Mouse (Mus musculus): ENCODE data around the gene Tgif2. TPM values are rescaled to one million over a fixed set of nuclear protein-coding genes. Genes with fewer than 3 reads are reported as not detected.

Tgif2 gene
- polyA plus RNA-seq, 1 experiment from 2014 or later = 78.1 TPM

- no peaks in the 10 kb centered on the region for H3K9me3 ChIP-seq (ENCODE audit: control insufficient read depth, low read length)
- H3K27ac ChIP-seq (ENCODE audit: low read depth, low read length) = peak overlapping the region; percentile 96
- H3K4me1 ChIP-seq (ENCODE audit: control insufficient read depth, insufficient read depth, low read length) = peaks cover 49% of the 10 kb centered on the region
- peak overlapping the region; percentile 64 for H3K4me2 ChIP-seq (replicated peaks; ENCODE audit: low read depth, low read length)
- peak overlapping the region; percentile 77 for H3K4me3 ChIP-seq (ENCODE audit: low read length)
- H3K36me3 ChIP-seq (ENCODE audit: control insufficient read depth, insufficient read depth, low read length) = peaks cover 31% of the 10 kb centered on the region
- WGBS = under 1% methylated on average over 69 of the region's 79 CpGs
- peak; percentile 26 for ATAC-seq (ENCODE audit: low FRiP score, low TSS enrichment)
- H3K27me3 ChIP-seq (ENCODE audit: control insufficient read depth, insufficient read depth, low read length) = no peaks in the 10 kb centered on the region
- peak overlapping the region; percentile 90 for H3K9ac ChIP-seq (ENCODE audit: low read depth, low read length)
Measured at GRCm38 (mm10) chr2:156840301-156841027, 657 bp downstream of the Tgif2 start.

DNA sequence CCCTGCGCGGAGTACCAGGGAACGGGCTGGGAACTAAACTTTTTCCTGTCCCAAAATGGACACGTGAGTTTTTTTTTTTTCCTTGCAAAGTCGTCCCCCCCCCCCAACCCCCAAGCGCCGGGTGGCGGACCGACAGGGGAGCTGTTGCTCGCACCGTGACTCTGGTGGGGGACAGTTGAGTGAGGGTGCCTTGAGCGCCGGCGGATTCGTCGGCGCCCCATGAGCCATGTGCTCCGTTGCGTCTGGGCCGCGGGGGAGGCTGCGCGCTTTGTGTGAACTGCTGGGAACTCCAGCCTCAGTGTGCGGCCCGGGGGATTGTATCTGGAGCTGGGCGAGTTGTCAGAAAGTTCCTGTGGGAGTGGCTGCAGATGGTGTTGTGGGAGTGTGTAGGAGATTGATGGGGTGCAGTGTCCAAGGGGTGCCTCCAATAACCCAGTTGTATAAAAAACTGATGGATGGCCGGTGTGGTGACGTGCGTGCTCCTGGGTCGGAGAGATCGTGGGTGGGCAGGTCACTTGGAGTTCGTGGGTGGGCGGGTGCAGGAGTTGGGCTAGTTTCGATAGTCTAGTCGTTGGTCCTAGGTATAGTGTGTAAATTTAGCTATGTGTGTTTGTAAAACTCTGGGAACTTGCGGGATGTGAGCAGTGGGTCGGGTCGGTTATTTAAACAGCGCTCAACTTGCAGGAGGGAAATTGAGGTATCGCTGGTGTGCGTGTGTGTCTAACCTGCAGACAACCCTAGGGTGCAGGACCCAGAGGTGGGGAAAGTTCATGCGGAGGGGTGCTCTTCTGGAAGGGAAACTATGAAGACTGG, 1.4 kb downstream of the Tgif2 start:
- Histone ChIP-seq H3K9ac (ENCODE audit: low read depth, low read length) (peak overlapping the region; percentile 90), H3K4me3 (ENCODE audit: low read length) (peak overlapping the region; percentile 77), H3K36me3 (ENCODE audit: control insufficient read depth, insufficient read depth, low read length) (peaks cover 32% of the 10 kb centered on the region), H3K27ac (ENCODE audit: low read depth, low read length) (peak overlapping the region; percentile 96), H3K4me2 (replicated peaks; ENCODE audit: low read depth, low read length) (peak overlapping the region; percentile 64), H3K27me3 (ENCODE audit: control insufficient read depth, insufficient read depth, low read length) (no peaks in the 10 kb centered on the region), H3K9me3 (ENCODE audit: control insufficient read depth, low read length) (no peaks in the 10 kb centered on the region), H3K4me1 (ENCODE audit: control insufficient read depth, insufficient read depth, low read length) (peaks cover 50% of the 10 kb centered on the region)
- ATAC-seq (ENCODE audit: low FRiP score, low TSS enrichment) = peak; percentile 67
- WGBS = under 1% methylated on average over 41 of the region's 42 CpGs

GRCm38 (mm10) chr2:156841841-156842706, 2.3 kb downstream of the Tgif2 start:
- ATAC-seq (ENCODE audit: low FRiP score, low TSS enrichment) = no peak
- WGBS = 4% methylated on average over 20 of the region's 20 CpGs
- Histone ChIP-seq H3K36me3 (ENCODE audit: control insufficient read depth, insufficient read depth, low read length) (peaks cover 32% of the 10 kb centered on the region), H3K9me3 (ENCODE audit: control insufficient read depth, low read length) (no peaks in the 10 kb centered on the region), H3K4me3 (ENCODE audit: low read length) (peak overlapping the region; percentile 77), H3K4me2 (replicated peaks; ENCODE audit: low read depth, low read length) (peak overlapping the region; percentile 64), H3K9ac (ENCODE audit: low read depth, low read length) (peak overlapping the region; percentile 90; the same call in 1 of the 2 replicates), H3K27me3 (ENCODE audit: control insufficient read depth, insufficient read depth, low read length) (no peaks in the 10 kb centered on the region), H3K4me1 (ENCODE audit: control insufficient read depth, insufficient read depth, low read length) (peaks cover 50% of the 10 kb centered on the region), H3K27ac (ENCODE audit: low read depth, low read length) (peak overlapping the region; percentile 96)

DNA sequence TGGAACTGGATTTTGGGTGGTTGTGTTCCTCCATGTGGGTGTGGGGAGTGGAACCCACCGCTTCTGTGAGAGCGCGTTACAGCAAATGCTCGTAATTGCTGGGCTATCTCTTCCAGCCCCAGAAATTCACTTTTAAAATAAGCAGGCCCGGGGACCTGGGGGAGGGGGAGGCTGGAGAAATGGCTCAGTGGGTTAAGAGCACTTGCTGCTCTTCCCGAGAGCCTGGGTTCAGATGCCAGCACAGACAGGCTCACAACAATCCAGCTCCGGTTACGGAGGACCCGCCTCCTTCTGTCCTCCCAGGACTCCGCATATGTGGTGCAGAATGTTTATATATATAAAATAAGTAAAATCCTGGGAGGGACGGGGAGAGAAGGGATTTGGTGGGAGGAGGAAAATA, 2.9 kb downstream of the Tgif2 start:
- Histone ChIP-seq H3K27ac (ENCODE audit: low read depth, low read length) (peak overlapping the region; percentile 96), H3K4me2 (replicated peaks; ENCODE audit: low read depth, low read length) (peak overlapping the region; percentile 64), H3K9ac (ENCODE audit: low read depth, low read length) (peak overlapping the region; percentile 90; the same call in 1 of the 2 replicates), H3K4me3 (ENCODE audit: low read length) (peak overlapping the region; percentile 77), H3K9me3 (ENCODE audit: control insufficient read depth, low read length) (no peaks in the 10 kb centered on the region), H3K27me3 (ENCODE audit: control insufficient read depth, insufficient read depth, low read length) (no peaks in the 10 kb centered on the region), H3K36me3 (ENCODE audit: control insufficient read depth, insufficient read depth, low read length) (peaks cover 34% of the 10 kb centered on the region), H3K4me1 (ENCODE audit: control insufficient read depth, insufficient read depth, low read length) (peaks cover 50% of the 10 kb centered on the region)
- no peak for ATAC-seq (ENCODE audit: low FRiP score, low TSS enrichment)
- 8% methylated on average over 11 of the region's 11 CpGs for WGBS

DNA sequence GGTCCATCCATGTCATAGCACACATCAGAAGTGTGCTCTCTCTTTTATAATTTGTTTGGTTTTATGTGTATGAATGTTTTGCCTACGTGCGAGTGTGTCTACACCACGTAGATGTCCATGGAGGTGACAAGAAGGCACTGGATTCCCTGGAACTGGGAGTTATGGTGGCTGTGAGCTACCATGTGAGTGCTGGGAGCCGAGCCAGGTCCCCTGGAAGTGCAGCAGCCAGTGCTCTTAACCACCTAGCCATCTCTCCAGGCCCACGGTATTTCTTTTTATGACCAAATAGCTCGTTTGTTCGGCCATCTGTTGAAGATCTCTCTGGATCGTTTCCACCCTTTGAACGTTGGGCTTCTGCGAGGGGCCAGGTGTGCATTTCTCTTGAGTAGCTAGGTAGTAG, 3.5 kb downstream of the Tgif2 start:
- H3K36me3 ChIP-seq (ENCODE audit: control insufficient read depth, insufficient read depth, low read length) = peaks cover 41% of the 10 kb centered on the region
- H3K27me3 ChIP-seq (ENCODE audit: control insufficient read depth, insufficient read depth, low read length) = no peaks in the 10 kb centered on the region
- no peak overlapping the region for H3K9ac ChIP-seq (ENCODE audit: low read depth, low read length)
- peaks cover 47% of the 10 kb centered on the region for H3K4me1 ChIP-seq (ENCODE audit: control insufficient read depth, insufficient read depth, low read length)
- H3K9me3 ChIP-seq (ENCODE audit: control insufficient read depth, low read length) = no peaks in the 10 kb centered on the region
- ATAC-seq (ENCODE audit: low FRiP score, low TSS enrichment) = no peak
- H3K27ac ChIP-seq (ENCODE audit: low read depth, low read length) = no peak overlapping the region
- H3K4me3 ChIP-seq (ENCODE audit: low read length) = no peak overlapping the region
- WGBS = 46% methylated on average over 10 of the region's 10 CpGs
- H3K4me2 ChIP-seq (replicated peaks; ENCODE audit: low read depth, low read length) = peak overlapping the region; percentile 64; the same call in 1 of the 2 replicates

- no peak overlapping the region for H3K4me2 ChIP-seq (replicated peaks; ENCODE audit: low read depth, low read length)
- no peak overlapping the region for H3K4me3 ChIP-seq (ENCODE audit: low read length)
- 55% methylated on average over 10 of the region's 10 CpGs for WGBS
- peaks cover 51% of the 10 kb centered on the region for H3K36me3 ChIP-seq (ENCODE audit: control insufficient read depth, insufficient read depth, low read length)
- ATAC-seq (ENCODE audit: low FRiP score, low TSS enrichment) = no peak
- no peak overlapping the region for H3K9ac ChIP-seq (ENCODE audit: low read depth, low read length)
- H3K4me1 ChIP-seq (ENCODE audit: control insufficient read depth, insufficient read depth, low read length) = peaks cover 37% of the 10 kb centered on the region
- no peaks in the 10 kb centered on the region for H3K9me3 ChIP-seq (ENCODE audit: control insufficient read depth, low read length)
- H3K27me3 ChIP-seq (ENCODE audit: control insufficient read depth, insufficient read depth, low read length) = no peaks in the 10 kb centered on the region
- H3K27ac ChIP-seq (ENCODE audit: low read depth, low read length) = no peak overlapping the region
Measured at GRCm38 (mm10) chr2:156844715-156845114, 4.9 kb downstream of the Tgif2 start.

DNA sequence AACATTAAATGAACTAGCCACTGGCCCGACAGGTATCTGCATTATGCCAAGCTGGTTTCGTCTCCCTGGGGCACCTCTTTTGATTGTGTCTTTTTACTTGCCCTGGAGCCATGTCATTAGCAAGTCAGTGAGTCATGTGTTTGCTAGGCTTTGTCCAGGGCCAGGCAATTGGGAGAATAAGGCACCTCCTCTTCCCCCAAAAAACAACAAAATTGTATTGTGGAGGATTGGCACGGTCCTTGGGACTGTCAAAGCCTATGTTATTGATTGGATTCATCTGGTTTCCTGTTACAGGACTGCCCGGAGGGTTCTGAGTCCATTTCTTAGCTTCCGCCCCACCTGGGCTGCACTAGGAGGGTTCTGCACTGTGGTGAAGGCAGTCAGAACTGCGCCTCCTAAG, 7.8 kb downstream of the Tgif2 start:
- Histone ChIP-seq H3K9me3 (ENCODE audit: control insufficient read depth, low read length) (no peaks in the 10 kb centered on the region), H3K4me1 (ENCODE audit: control insufficient read depth, insufficient read depth, low read length) (peaks cover 26% of the 10 kb centered on the region), H3K4me2 (replicated peaks; ENCODE audit: low read depth, low read length) (no peak overlapping the region), H3K27me3 (ENCODE audit: control insufficient read depth, insufficient read depth, low read length) (no peaks in the 10 kb centered on the region), H3K27ac (ENCODE audit: low read depth, low read length) (no peak overlapping the region), H3K9ac (ENCODE audit: low read depth, low read length) (no peak overlapping the region), H3K36me3 (ENCODE audit: control insufficient read depth, insufficient read depth, low read length) (peaks cover 78% of the 10 kb centered on the region), H3K4me3 (ENCODE audit: low read length) (no peak overlapping the region)
- 61% methylated on average over 6 of the region's 6 CpGs for WGBS
- ATAC-seq (ENCODE audit: low FRiP score, low TSS enrichment) = no peak

DNA sequence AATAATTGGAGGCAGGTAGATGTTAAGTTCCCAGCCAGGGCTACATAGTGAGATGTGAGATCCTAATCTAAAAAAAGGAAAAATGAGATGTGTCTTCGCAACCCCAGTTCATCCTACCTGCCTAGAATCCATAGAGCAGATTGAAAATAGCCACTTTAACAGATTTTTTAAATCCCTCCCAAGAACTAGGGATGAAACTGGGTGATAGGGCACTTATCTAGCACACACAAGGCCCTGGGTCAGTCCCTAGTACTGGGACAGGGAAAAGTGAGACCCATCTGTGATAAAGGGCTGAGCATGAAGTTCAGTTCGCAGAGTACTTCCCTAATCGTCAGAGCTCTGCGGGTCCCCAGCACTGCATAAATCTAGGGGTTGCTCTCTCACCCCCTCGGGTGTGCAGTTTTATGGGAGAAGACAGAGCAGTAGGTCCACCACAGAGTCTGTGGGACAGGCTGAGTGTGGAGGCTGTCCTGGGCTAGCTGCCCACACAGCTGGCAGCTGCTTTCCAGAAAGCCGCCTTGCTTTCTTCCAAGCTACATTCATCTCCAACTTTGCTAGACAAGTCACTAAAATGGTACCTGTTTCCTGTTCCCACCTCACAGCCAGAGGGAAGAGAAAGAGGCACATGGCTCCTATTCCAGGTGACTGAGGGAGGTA, 8.8 kb downstream of the Tgif2 start:
- no peak overlapping the region for H3K4me2 ChIP-seq (replicated peaks; ENCODE audit: low read depth, low read length)
- H3K27me3 ChIP-seq (ENCODE audit: control insufficient read depth, insufficient read depth, low read length) = no peaks in the 10 kb centered on the region
- H3K4me1 ChIP-seq (ENCODE audit: control insufficient read depth, insufficient read depth, low read length) = peaks cover 16% of the 10 kb centered on the region
- no peak for ATAC-seq (ENCODE audit: low FRiP score, low TSS enrichment)
- no peak overlapping the region for H3K27ac ChIP-seq (ENCODE audit: low read depth, low read length)
- no peak overlapping the region; the same call in 1 of the 2 replicates for H3K9ac ChIP-seq (ENCODE audit: low read depth, low read length)
- 88% methylated on average over 6 of the region's 6 CpGs for WGBS
- H3K36me3 ChIP-seq (ENCODE audit: control insufficient read depth, insufficient read depth, low read length) = peaks cover 83% of the 10 kb centered on the region
- H3K9me3 ChIP-seq (ENCODE audit: control insufficient read depth, low read length) = no peaks in the 10 kb centered on the region
- no peak overlapping the region for H3K4me3 ChIP-seq (ENCODE audit: low read length)
